Mouse (Mus musculus): ENCODE data around the gene Thsd4. TPM values are rescaled to one million over a fixed set of nuclear protein-coding genes. Genes with fewer than 3 reads are reported as not detected.

Thsd4 gene
- polyA plus RNA-seq, 1 experiment from 2014 or later, result 19.9 TPM

DNA sequence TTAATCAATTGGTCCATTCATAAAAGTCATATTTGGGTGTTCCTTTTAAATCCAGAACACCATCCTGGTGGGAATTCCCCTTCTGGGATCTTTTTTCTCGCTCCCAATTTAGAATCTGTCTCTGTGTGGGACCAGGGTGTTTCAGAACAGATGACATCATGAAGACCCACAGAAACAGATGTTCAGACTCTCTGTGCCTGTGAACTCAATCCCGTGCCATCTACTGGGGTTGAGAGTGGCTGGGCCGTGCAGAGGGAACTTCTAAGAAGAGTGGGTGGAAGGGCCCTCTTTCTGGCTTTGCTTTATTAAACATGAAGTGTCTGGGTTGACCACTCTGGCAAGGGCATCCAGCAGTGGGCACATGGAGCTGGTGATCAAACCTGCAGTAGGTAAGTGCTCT, 36.7 kb upstream of the Thsd4 start:
- TF ChIP-seq CTCF (IDR thresholded peaks at IDR 0.05; ENCODE audit: low read depth), result no peak
- H3K9me3 ChIP-seq (replicated peaks; ENCODE audit: low read length), result no peaks in the 10 kb centered on the region
- H3K4me3 ChIP-seq (replicated peaks; ENCODE audit: low read depth, low read length), result no peak overlapping the region
- H3K27me3 ChIP-seq (ENCODE audit: insufficient read depth, low read length), result no peaks in the 10 kb centered on the region
- H3K27ac ChIP-seq, result no peak overlapping the region
- no peak overlapping the region for H3K4me2 ChIP-seq (ENCODE audit: low read length)
- no peaks in the 10 kb centered on the region for H3K36me3 ChIP-seq (ENCODE audit: insufficient read depth, low read length)
- ATAC-seq (replicated peaks; ENCODE audit: low FRiP score, low read depth), result no peak
- no peak for DNase-seq (ENCODE audit: low spot score)
- 88% methylated on average over 3 of the region's 3 CpGs for WGBS
- H3K4me1 ChIP-seq (replicated peaks; ENCODE audit: insufficient read depth, low read length), result peaks cover 12% of the 10 kb centered on the region
- no peak overlapping the region for H3K9ac ChIP-seq (ENCODE audit: low read depth, low read length)

DNA sequence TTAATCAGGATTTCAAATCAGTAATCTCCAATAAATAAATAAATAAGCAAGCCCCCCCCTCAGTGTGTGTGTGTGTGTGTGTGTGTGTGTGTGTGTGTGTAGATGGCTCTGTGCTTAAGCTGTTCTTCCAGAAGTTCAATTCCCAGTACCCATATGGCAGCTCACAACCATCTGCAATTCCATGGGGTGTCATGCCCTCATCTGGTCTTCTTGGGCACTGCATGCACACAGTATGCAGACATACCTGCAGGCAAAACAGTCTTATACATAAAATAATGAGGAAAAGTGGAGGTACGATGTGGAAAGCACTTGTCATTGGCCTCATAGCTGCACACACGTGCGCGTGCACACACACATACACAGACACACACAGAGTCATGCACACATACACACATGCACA, 29.4 kb upstream of the Thsd4 start:
- TF ChIP-seq CTCF (IDR thresholded peaks at IDR 0.05; ENCODE audit: low read depth), result peak; percentile 39
- Histone ChIP-seq H3K36me3 (ENCODE audit: insufficient read depth, low read length) (no peaks in the 10 kb centered on the region), H3K9ac (ENCODE audit: low read depth, low read length) (no peak overlapping the region), H3K4me2 (ENCODE audit: low read length) (no peak overlapping the region), H3K4me1 (replicated peaks; ENCODE audit: insufficient read depth, low read length) (no peaks in the 10 kb centered on the region), H3K9me3 (replicated peaks; ENCODE audit: low read length) (no peaks in the 10 kb centered on the region), H3K27ac (no peak overlapping the region), H3K4me3 (replicated peaks; ENCODE audit: low read depth, low read length) (no peak overlapping the region), H3K27me3 (ENCODE audit: insufficient read depth, low read length) (no peaks in the 10 kb centered on the region)
- WGBS, result 94% methylated on average over 4 of the region's 4 CpGs
- DNase-seq (ENCODE audit: low spot score) (no peak), ATAC-seq (replicated peaks; ENCODE audit: low FRiP score, low read depth) (no peak)

DNA sequence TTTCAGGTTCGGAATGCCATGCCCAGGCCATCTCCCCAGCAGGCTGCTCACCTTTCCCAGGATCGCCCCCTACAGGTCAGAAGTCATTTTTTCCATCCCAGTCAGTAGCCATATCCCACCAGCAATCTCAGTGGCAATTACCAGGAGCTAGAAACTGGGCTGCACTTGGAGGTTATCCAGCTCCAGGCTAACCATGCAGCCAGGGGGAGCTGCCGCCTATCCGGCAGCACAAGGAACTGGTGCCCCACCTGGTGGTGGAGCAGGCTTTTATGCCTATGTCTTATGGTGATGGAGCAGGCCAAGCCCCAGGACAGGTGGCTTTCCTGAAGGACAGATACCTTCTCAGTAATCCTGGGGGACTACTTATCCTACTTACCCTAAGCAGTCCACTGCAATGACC, 26.3 kb upstream of the Thsd4 start:
- Histone ChIP-seq H3K4me1 (replicated peaks; ENCODE audit: insufficient read depth, low read length) (no peaks in the 10 kb centered on the region), H3K36me3 (ENCODE audit: insufficient read depth, low read length) (no peaks in the 10 kb centered on the region), H3K4me3 (replicated peaks; ENCODE audit: low read depth, low read length) (no peak overlapping the region), H3K9me3 (replicated peaks; ENCODE audit: low read length) (no peaks in the 10 kb centered on the region), H3K27me3 (ENCODE audit: insufficient read depth, low read length) (no peaks in the 10 kb centered on the region), H3K9ac (ENCODE audit: low read depth, low read length) (no peak overlapping the region), H3K4me2 (ENCODE audit: low read length) (no peak overlapping the region), H3K27ac (no peak overlapping the region)
- DNase-seq (ENCODE audit: low spot score) (peak; percentile 65), ATAC-seq (replicated peaks; ENCODE audit: low FRiP score, low read depth) (peak; percentile 25; the same call in 1 of the 2 replicates)
- 33% methylated on average over 4 of the region's 4 CpGs for WGBS
- peak; percentile 92 for TF ChIP-seq CTCF (IDR thresholded peaks at IDR 0.05; ENCODE audit: low read depth)

DNA sequence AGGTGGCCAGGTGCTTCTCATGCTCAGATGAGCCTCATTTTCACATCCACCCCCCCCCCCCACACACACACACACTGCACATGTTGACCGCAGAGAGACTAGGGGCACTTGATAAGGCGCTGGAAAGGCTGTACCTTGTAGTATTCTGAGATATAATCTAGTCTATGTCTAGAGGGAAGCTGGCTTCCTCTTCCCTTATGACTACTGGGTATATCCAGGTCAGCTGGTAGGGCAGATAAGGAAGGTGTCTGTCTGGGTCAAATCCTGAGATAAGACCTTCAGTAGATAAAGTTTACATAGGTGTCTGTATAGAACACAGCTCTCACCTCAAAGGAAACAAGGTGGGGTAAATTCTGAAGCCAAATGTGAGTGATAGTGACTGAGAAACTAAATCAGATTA, 24.3 kb upstream of the Thsd4 start:
- no peak for DNase-seq (ENCODE audit: low spot score)
- no peak overlapping the region for H3K9ac ChIP-seq (ENCODE audit: low read depth, low read length)
- H3K36me3 ChIP-seq (ENCODE audit: insufficient read depth, low read length), result no peaks in the 10 kb centered on the region
- H3K27me3 ChIP-seq (ENCODE audit: insufficient read depth, low read length), result no peaks in the 10 kb centered on the region
- no peak for TF ChIP-seq CTCF (IDR thresholded peaks at IDR 0.05; ENCODE audit: low read depth)
- H3K4me3 ChIP-seq (replicated peaks; ENCODE audit: low read depth, low read length), result no peak overlapping the region
- WGBS, result 76% methylated on average over 2 of the region's 2 CpGs
- H3K9me3 ChIP-seq (replicated peaks; ENCODE audit: low read length), result no peaks in the 10 kb centered on the region
- H3K4me2 ChIP-seq (ENCODE audit: low read length), result no peak overlapping the region
- no peak for ATAC-seq (replicated peaks; ENCODE audit: low FRiP score, low read depth)
- no peaks in the 10 kb centered on the region for H3K4me1 ChIP-seq (replicated peaks; ENCODE audit: insufficient read depth, low read length)
- no peak overlapping the region for H3K27ac ChIP-seq

DNA sequence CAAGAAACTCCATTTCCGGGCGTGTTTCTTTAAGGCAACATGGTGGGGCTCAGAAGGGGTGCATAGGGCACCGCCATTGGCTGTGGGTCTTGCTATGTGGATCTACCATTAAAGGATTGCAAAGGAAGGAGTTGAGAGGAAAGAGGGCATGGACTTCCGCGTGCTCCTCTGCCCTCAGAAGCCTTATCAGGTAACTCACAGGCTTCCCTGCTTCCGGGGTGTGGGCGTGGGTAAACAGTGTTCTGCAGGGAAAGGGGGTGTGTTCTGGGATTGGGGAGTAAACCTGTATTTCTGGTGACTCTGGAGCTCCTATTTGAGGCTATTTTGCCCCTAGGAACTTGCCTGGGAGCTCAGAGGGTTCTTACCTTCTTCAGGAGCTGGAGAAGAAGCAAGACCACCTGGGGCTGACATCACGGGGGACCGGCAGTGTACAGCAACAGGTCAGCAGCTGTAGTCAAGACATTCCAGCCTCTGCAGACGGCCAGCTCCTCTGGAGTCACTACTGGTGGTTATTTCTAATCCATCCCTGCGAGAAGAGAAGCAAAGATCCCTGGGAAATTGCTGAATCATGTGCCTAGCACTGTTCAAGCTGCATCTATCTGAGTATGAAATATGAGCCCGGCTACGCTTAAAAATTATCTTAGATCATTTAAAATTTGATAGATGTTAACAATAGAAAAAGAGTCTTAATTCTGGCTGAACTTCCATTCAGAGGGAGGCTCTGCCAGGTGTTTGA, 23.7 kb upstream of the Thsd4 start:
- Histone ChIP-seq H3K27me3 (ENCODE audit: insufficient read depth, low read length) (no peaks in the 10 kb centered on the region), H3K36me3 (ENCODE audit: insufficient read depth, low read length) (no peaks in the 10 kb centered on the region), H3K4me2 (ENCODE audit: low read length) (no peak overlapping the region), H3K4me1 (replicated peaks; ENCODE audit: insufficient read depth, low read length) (no peaks in the 10 kb centered on the region), H3K4me3 (replicated peaks; ENCODE audit: low read depth, low read length) (no peak overlapping the region), H3K27ac (no peak overlapping the region), H3K9me3 (replicated peaks; ENCODE audit: low read length) (no peaks in the 10 kb centered on the region), H3K9ac (ENCODE audit: low read depth, low read length) (no peak overlapping the region)
- ATAC-seq (replicated peaks; ENCODE audit: low FRiP score, low read depth), result no peak
- no peak for DNase-seq (ENCODE audit: low spot score)
- WGBS, result 74% methylated on average over 13 of the region's 13 CpGs
- no peak for TF ChIP-seq CTCF (IDR thresholded peaks at IDR 0.05; ENCODE audit: low read depth)

DNA sequence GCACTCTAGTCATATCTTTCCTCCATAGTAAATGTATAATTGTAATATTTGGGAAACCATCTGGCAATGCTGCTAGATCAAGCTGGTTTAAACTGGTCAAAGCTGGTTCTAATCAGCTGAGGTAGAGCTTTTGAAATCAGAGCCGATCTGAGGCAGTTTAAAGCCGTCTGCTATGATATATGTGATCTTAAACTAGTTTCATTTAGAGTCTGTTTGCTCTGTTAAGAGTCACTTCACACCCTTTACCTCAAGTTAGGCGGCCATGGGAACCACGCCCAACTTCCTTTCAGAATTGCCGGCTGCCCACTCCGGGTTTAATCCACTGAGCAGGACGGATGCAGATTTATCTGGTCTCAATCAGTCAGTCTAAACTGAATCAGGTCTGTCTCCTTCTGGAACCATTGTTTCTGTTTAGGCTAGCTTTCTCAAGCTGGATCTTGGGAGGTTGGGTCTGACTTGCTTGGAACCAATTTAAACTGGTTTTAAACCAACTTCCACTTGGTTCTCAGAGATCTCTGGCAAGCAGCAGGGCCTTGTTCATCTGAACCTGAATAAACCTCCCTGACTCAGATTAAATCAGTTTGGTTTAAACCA, 21.7 kb upstream of the Thsd4 start:
- no peak for DNase-seq (ENCODE audit: low spot score)
- Histone ChIP-seq H3K4me3 (replicated peaks; ENCODE audit: low read depth, low read length) (no peak overlapping the region), H3K36me3 (ENCODE audit: insufficient read depth, low read length) (no peaks in the 10 kb centered on the region), H3K4me2 (ENCODE audit: low read length) (no peak overlapping the region), H3K27ac (no peak overlapping the region), H3K27me3 (ENCODE audit: insufficient read depth, low read length) (no peaks in the 10 kb centered on the region), H3K9ac (ENCODE audit: low read depth, low read length) (no peak overlapping the region), H3K9me3 (replicated peaks; ENCODE audit: low read length) (no peaks in the 10 kb centered on the region), H3K4me1 (replicated peaks; ENCODE audit: insufficient read depth, low read length) (no peaks in the 10 kb centered on the region)
- no peak for ATAC-seq (replicated peaks; ENCODE audit: low FRiP score, low read depth)
- 51% methylated on average over 7 of the region's 7 CpGs for WGBS
- TF ChIP-seq CTCF (IDR thresholded peaks at IDR 0.05; ENCODE audit: low read depth), result no peak

All from kidney, postnatal 0 days (tissue).